Mouse (Mus musculus): Measurements from ENCODE around the gene Mtap.
A peak's percentile ranks its signal among the peaks of the same experiment; 100 is the strongest.

Gene Mtap

GRCm38 (mm10) chr4:89162496-89162895 is 25.6 kb downstream of the Mtap start:
- Histone ChIP-seq H3K27me3 (ENCODE audit: control insufficient read depth, insufficient read depth, low read length, poor library complexity, severe bottlenecking) (no peaks in the 10 kb centered on the region), H3K36me3 (ENCODE audit: control insufficient read depth, insufficient read depth, low read length, poor library complexity, severe bottlenecking) (peaks cover 4% of the 10 kb centered on the region; the same call in 1 of the 2 replicates)
- DNase-seq (ENCODE audit: low read depth, low spot score) = no peak

GRCm38 (mm10) chr4:89163613-89164012 is 26.7 kb downstream of the Mtap start:
- Histone ChIP-seq H3K36me3 (ENCODE audit: control insufficient read depth, insufficient read depth, low read length, poor library complexity, severe bottlenecking) (peaks cover 4% of the 10 kb centered on the region; the same call in 1 of the 2 replicates), H3K27me3 (ENCODE audit: control insufficient read depth, insufficient read depth, low read length, poor library complexity, severe bottlenecking) (no peaks in the 10 kb centered on the region)
- no peak for DNase-seq (ENCODE audit: low read depth, low spot score)

- DNase-seq (ENCODE audit: low read depth, low spot score) = peak; percentile 46
- Histone ChIP-seq H3K36me3 (ENCODE audit: control insufficient read depth, insufficient read depth, low read length, poor library complexity, severe bottlenecking) (peaks cover 4% of the 10 kb centered on the region; the same call in 1 of the 2 replicates), H3K27me3 (ENCODE audit: control insufficient read depth, insufficient read depth, low read length, poor library complexity, severe bottlenecking) (no peaks in the 10 kb centered on the region)
Measured at GRCm38 (mm10) chr4:89164681-89165080, 27.8 kb downstream of the Mtap start.

- no peak for DNase-seq (ENCODE audit: low read depth, low spot score)
- peaks cover 8% of the 10 kb centered on the region for H3K36me3 ChIP-seq (ENCODE audit: control insufficient read depth, insufficient read depth, low read length, poor library complexity, severe bottlenecking)
- H3K27me3 ChIP-seq (ENCODE audit: control insufficient read depth, insufficient read depth, low read length, poor library complexity, severe bottlenecking) = no peaks in the 10 kb centered on the region
Measured at GRCm38 (mm10) chr4:89168877-89169276, 32.0 kb downstream of the Mtap start.

- no peak for DNase-seq (ENCODE audit: low read depth, low spot score)
- Histone ChIP-seq H3K36me3 (ENCODE audit: control insufficient read depth, insufficient read depth, low read length, poor library complexity, severe bottlenecking) (peaks cover 6% of the 10 kb centered on the region), H3K27me3 (ENCODE audit: control insufficient read depth, insufficient read depth, low read length, poor library complexity, severe bottlenecking) (no peaks in the 10 kb centered on the region)
Measured at GRCm38 (mm10) chr4:89169739-89170138, 32.8 kb downstream of the Mtap start.

GRCm38 (mm10) chr4:89170931-89171330 is 34.0 kb downstream of the Mtap start:
- no peaks in the 10 kb centered on the region for H3K27me3 ChIP-seq (ENCODE audit: control insufficient read depth, insufficient read depth, low read length, poor library complexity, severe bottlenecking)
- H3K36me3 ChIP-seq (ENCODE audit: control insufficient read depth, insufficient read depth, low read length, poor library complexity, severe bottlenecking) = peaks cover 5% of the 10 kb centered on the region
- no peak for DNase-seq (ENCODE audit: low read depth, low spot score)

- Histone ChIP-seq H3K36me3 (ENCODE audit: control insufficient read depth, insufficient read depth, low read length, poor library complexity, severe bottlenecking) (peaks cover 6% of the 10 kb centered on the region), H3K27me3 (ENCODE audit: control insufficient read depth, insufficient read depth, low read length, poor library complexity, severe bottlenecking) (no peaks in the 10 kb centered on the region)
- no peak for DNase-seq (ENCODE audit: low read depth, low spot score)
Measured at GRCm38 (mm10) chr4:89172873-89173605, 36.1 kb downstream of the Mtap start.

- Histone ChIP-seq H3K36me3 (ENCODE audit: control insufficient read depth, insufficient read depth, low read length, poor library complexity, severe bottlenecking) (peaks cover 4% of the 10 kb centered on the region; the same call in 1 of the 2 replicates), H3K27me3 (ENCODE audit: control insufficient read depth, insufficient read depth, low read length, poor library complexity, severe bottlenecking) (no peaks in the 10 kb centered on the region)
- no peak for DNase-seq (ENCODE audit: low read depth, low spot score)
Measured at GRCm38 (mm10) chr4:89177514-89178307, 40.8 kb downstream of the Mtap start.

GRCm38 (mm10) chr4:89180121-89180520 is 43.2 kb downstream of the Mtap start:
- peaks cover 3% of the 10 kb centered on the region; the same call in 1 of the 2 replicates for H3K36me3 ChIP-seq (ENCODE audit: control insufficient read depth, insufficient read depth, low read length, poor library complexity, severe bottlenecking)
- no peak for DNase-seq (ENCODE audit: low read depth, low spot score)
- H3K27me3 ChIP-seq (ENCODE audit: control insufficient read depth, insufficient read depth, low read length, poor library complexity, severe bottlenecking) = no peaks in the 10 kb centered on the region

GRCm38 (mm10) chr4:89181656-89182055 is 44.7 kb downstream of the Mtap start:
- no peak for DNase-seq (ENCODE audit: low read depth, low spot score)
- Histone ChIP-seq H3K36me3 (ENCODE audit: control insufficient read depth, insufficient read depth, low read length, poor library complexity, severe bottlenecking) (peaks cover 2% of the 10 kb centered on the region; the same call in 1 of the 2 replicates), H3K27me3 (ENCODE audit: control insufficient read depth, insufficient read depth, low read length, poor library complexity, severe bottlenecking) (no peaks in the 10 kb centered on the region)

- DNase-seq (ENCODE audit: low read depth, low spot score) = no peak
- no peaks in the 10 kb centered on the region for H3K27me3 ChIP-seq (ENCODE audit: control insufficient read depth, insufficient read depth, low read length, poor library complexity, severe bottlenecking)
- peaks cover 2% of the 10 kb centered on the region; the same call in 1 of the 2 replicates for H3K36me3 ChIP-seq (ENCODE audit: control insufficient read depth, insufficient read depth, low read length, poor library complexity, severe bottlenecking)
Measured at GRCm38 (mm10) chr4:89182486-89182885, 45.6 kb downstream of the Mtap start.

- no peak for DNase-seq (ENCODE audit: low read depth, low spot score)
- Histone ChIP-seq H3K36me3 (ENCODE audit: control insufficient read depth, insufficient read depth, low read length, poor library complexity, severe bottlenecking) (no peaks in the 10 kb centered on the region), H3K27me3 (ENCODE audit: control insufficient read depth, insufficient read depth, low read length, poor library complexity, severe bottlenecking) (no peaks in the 10 kb centered on the region)
Measured at GRCm38 (mm10) chr4:89195481-89195880, 58.6 kb downstream of the Mtap start.

- no peaks in the 10 kb centered on the region for H3K27me3 ChIP-seq (ENCODE audit: control insufficient read depth, insufficient read depth, low read length, poor library complexity, severe bottlenecking)
- H3K36me3 ChIP-seq (ENCODE audit: control insufficient read depth, insufficient read depth, low read length, poor library complexity, severe bottlenecking) = no peaks in the 10 kb centered on the region
- no peak for DNase-seq (ENCODE audit: low read depth, low spot score)
Measured at GRCm38 (mm10) chr4:89197128-89197527, 60.2 kb downstream of the Mtap start.

GRCm38 (mm10) chr4:89200806-89201205 is 63.9 kb downstream of the Mtap start:
- H3K36me3 ChIP-seq (ENCODE audit: control insufficient read depth, insufficient read depth, low read length, poor library complexity, severe bottlenecking) = no peaks in the 10 kb centered on the region
- no peak for DNase-seq (ENCODE audit: low read depth, low spot score)
- no peaks in the 10 kb centered on the region for H3K27me3 ChIP-seq (ENCODE audit: control insufficient read depth, insufficient read depth, low read length, poor library complexity, severe bottlenecking)

- no peaks in the 10 kb centered on the region for H3K36me3 ChIP-seq (ENCODE audit: control insufficient read depth, insufficient read depth, low read length, poor library complexity, severe bottlenecking)
Measured at GRCm38 (mm10) chr4:89209310-89209709, 72.4 kb downstream of the Mtap start.

More at GRCm38 (mm10) chr4:89209310-89209709, 72.4 kb downstream of the Mtap start:
- no peaks in the 10 kb centered on the region for H3K27me3 ChIP-seq (ENCODE audit: control insufficient read depth, insufficient read depth, low read length, poor library complexity, severe bottlenecking)
- DNase-seq (ENCODE audit: low read depth, low spot score) = no peak

Data from splenic B cell, adult 2 months (primary cell).